Mouse (Mus musculus): ENCODE measurements around the gene Kcnab2.

GRCm38 (mm10) chr4:152428259-152428658, 49.4 kb downstream of the Kcnab2 start:
- no peak for TF ChIP-seq GABPA (IDR thresholded peaks at IDR 0.05; ENCODE audit: low read depth, low read length)
- TF ChIP-seq CTCF (IDR thresholded peaks at IDR 0.05 in 2 of 3, conservative IDR thresholded peaks at IDR 0.05 in 1 of 3; ENCODE audit: control insufficient read depth in 1 of 3, insufficient read depth in 1 of 3, low read depth in 2 of 3, low read length in 3 of 3, poor library complexity in 1 of 3, severe bottlenecking in 1 of 3): no peak
- no peak for TF ChIP-seq ZNF384 (IDR thresholded peaks at IDR 0.05; ENCODE audit: low read depth, low read length)
- TF ChIP-seq POLR2A (IDR thresholded peaks at IDR 0.05; ENCODE audit: control insufficient read depth in 1 of 2, insufficient read depth in 1 of 2, low read depth in 1 of 2, low read length in 2 of 2, poor library complexity in 1 of 2): 0 out of 4 replicates have a peak, but pooled peaks of 1 of the 2 experiments have one; percentile 1
- no peak for TF ChIP-seq CHD2 (IDR thresholded peaks at IDR 0.05; ENCODE audit: low read length)
- TF ChIP-seq MAX (IDR thresholded peaks at IDR 0.05; ENCODE audit: low read length): no peak
- no peak for TF ChIP-seq NELFE (IDR thresholded peaks at IDR 0.05; ENCODE audit: low read depth, low read length)
- TF ChIP-seq UBTF (IDR thresholded peaks at IDR 0.05; ENCODE audit: borderline replicate concordance, insufficient read depth, low read depth, low read length): no peak
- TF ChIP-seq MAFK (IDR thresholded peaks at IDR 0.05; ENCODE audit: borderline replicate concordance, low read depth, low read length): no peak
- TF ChIP-seq MYC (IDR thresholded peaks at IDR 0.05; ENCODE audit: low read depth, low read length): no peak
- no peak for TF ChIP-seq POLR2AphosphoS5 (IDR thresholded peaks at IDR 0.05; ENCODE audit: borderline replicate concordance, low read depth, low read length)
- TF ChIP-seq GATA1 (IDR thresholded peaks at IDR 0.05; ENCODE audit: low read depth, low read length): no peak
- TF ChIP-seq SIN3A (IDR thresholded peaks at IDR 0.05; ENCODE audit: low read length): no peak
- TF ChIP-seq ZKSCAN1 (IDR thresholded peaks at IDR 0.05; ENCODE audit: low read depth, low read length): no peak
